Mouse (Mus musculus): ENCODE measurements around the gene Fam19a3.

- TF ChIP-seq JUN (IDR thresholded peaks at IDR 0.05; ENCODE audit: insufficient read depth, low read depth, low read length) = no peak
- TF ChIP-seq TCF12 (IDR thresholded peaks at IDR 0.05; ENCODE audit: low read depth, low read length) = peak; percentile 37; the same call in 1 of the 2 replicates
- no peak for TF ChIP-seq RCOR1 (conservative IDR thresholded peaks at IDR 0.05; ENCODE audit: low read depth, low read length)
- peak; percentile 69 for TF ChIP-seq SMC3 (IDR thresholded peaks at IDR 0.05; ENCODE audit: low read depth, low read length)
- TF ChIP-seq UBTF (IDR thresholded peaks at IDR 0.05; ENCODE audit: low read depth, low read length) = no peak
- peak; percentile 37; the same call in 1 of the 2 replicates for TF ChIP-seq POLR2A (IDR thresholded peaks at IDR 0.05; ENCODE audit: low read depth, low read length)
- no peak for TF ChIP-seq TBP (conservative IDR thresholded peaks at IDR 0.05; ENCODE audit: low read depth, low read length)
- TF ChIP-seq ELF1 (IDR thresholded peaks at IDR 0.05; ENCODE audit: low read depth, low read length) = no peak
- TF ChIP-seq MXI1 (IDR thresholded peaks at IDR 0.05; ENCODE audit: low read depth, low read length) = no peak; the same call in 1 of the 2 replicates
- TF ChIP-seq NELFE (IDR thresholded peaks at IDR 0.05; ENCODE audit: low read depth, low read length) = no peak
- TF ChIP-seq MAFK (IDR thresholded peaks at IDR 0.05; ENCODE audit: insufficient replicate concordance, low read length) = no peak
These were observed 7.1 kb upstream of the Fam19a3 start for GRCm38 (mm10) chr3:104788561-104789311.
